Mouse (Mus musculus) heart, adult 2 months (tissue): ENCODE measurements around the gene Ces2f. TPM values are rescaled to one million over a fixed set of nuclear protein-coding genes. Genes with fewer than 3 reads are reported as not detected.
"Not testable (repeated sequence)": the region's sequence is repeated elsewhere in the genome, so short reads cannot be mapped to it uniquely, and the experiment has no call there.

Experiments used
- DNase-seq, 2 experiments: peaks; one replicate each; pipeline ENCODE4 v3.0.0; 2021
- H3K27ac ChIP-seq: fragments of 200-600 bp; 2 replicates; pipeline ENCODE4 v1.8.1; 2022
- H3K27me3 ChIP-seq: fragments of 200-500 bp; 2 replicates; pipeline ENCODE4 v1.6.1; 2012; ENCODE audit warnings: mild to moderate bottlenecking, low read length, inconsistent platforms, mixed read lengths; ENCODE audit not compliant: control insufficient read depth, insufficient read depth
- H3K36me3 ChIP-seq: fragments of 200-500 bp; 2 replicates; pipeline ENCODE4 v1.6.1; 2012; ENCODE audit warnings: low read length, inconsistent platforms; ENCODE audit not compliant: control insufficient read depth, insufficient read depth
- H3K4me1 ChIP-seq: fragments of 200-500 bp; 2 replicates; pipeline ENCODE4 v1.6.1; 2011; ENCODE audit warnings: low read length; ENCODE audit not compliant: control insufficient read depth, insufficient read depth
- H3K4me3 ChIP-seq: fragments of 200-600 bp; 2 replicates; pipeline ENCODE4 v1.8.1; 2022
- H3K79me2 ChIP-seq: fragments of 200-500 bp; replicated peaks from 2 replicates; pipeline ENCODE4 v1.6.1; 2012; ENCODE audit warnings: mild to moderate bottlenecking, inconsistent platforms, low read length, moderate library complexity, mixed read lengths; ENCODE audit not compliant: control insufficient read depth, insufficient read depth
- H3K9ac ChIP-seq: fragments of 200-500 bp; 2 replicates; pipeline ENCODE4 v1.6.1; 2012; ENCODE audit warnings: low read depth, mild to moderate bottlenecking, control low read depth, inconsistent platforms, low read length, mixed read lengths
- CTCF ChIP-seq: fragments of 200-600 bp; IDR thresholded peaks from 2 replicates; pipeline ENCODE4 v1.8.1; 2022; ENCODE audit warnings: antibody characterized with exemption, mild to moderate bottlenecking, moderate library complexity
- EP300 ChIP-seq: fragments of 200-500 bp; IDR thresholded peaks from 2 replicates; pipeline ENCODE4 v1.6.1; 2011; ENCODE audit warnings: low read depth, low read length, control low read depth; ENCODE audit not compliant: insufficient read depth
- POLR2A ChIP-seq: fragments of 200-500 bp; IDR thresholded peaks from 2 replicates; pipeline ENCODE4 v1.6.1; 2011; ENCODE audit warnings: mild to moderate bottlenecking, low read depth, low read length, control low read depth; ENCODE audit not compliant: insufficient read depth
- WGBS: fragments of 180-500 bp; shearing (Covaris S2); methylation state at CpG from one replicate; pipeline ENCODE4 v1.1.7; 2018; 5-methylcytosine and 5-hydroxymethylcytosine counted together
- intact Hi-C: fragments of 180-260 bp; cut with DNase I; formaldehyde crosslinking; loops from one replicate; pipeline ENCODE4 v1.15.1; 2025
- long read RNA-seq: library from polyadenylated mRNA; stranded (forward); transcript quantifications from one replicate; pipeline ENCODE4 v2.0.0, GENCODE M21; 2021
- polyA plus RNA-seq: library from polyadenylated mRNA; depleted of rRNA; stranded (reverse); fragments of >200 nt; gene quantifications from 2 replicates; pipeline ENCODE4 v1.2.3, GENCODE M21; 2012; rRNA removed
- total RNA-seq, 2 experiments: library from RNA; stranded (reverse); gene quantifications; 2 replicates each; pipeline ENCODE4 v1.2.3; 2021

The Ces2f gene
- total RNA-seq (not detected), polyA plus RNA-seq (0.04 TPM in 1 of 2 replicates, not detected in the other)
- long read RNA-seq, result 0 reads

DNA sequence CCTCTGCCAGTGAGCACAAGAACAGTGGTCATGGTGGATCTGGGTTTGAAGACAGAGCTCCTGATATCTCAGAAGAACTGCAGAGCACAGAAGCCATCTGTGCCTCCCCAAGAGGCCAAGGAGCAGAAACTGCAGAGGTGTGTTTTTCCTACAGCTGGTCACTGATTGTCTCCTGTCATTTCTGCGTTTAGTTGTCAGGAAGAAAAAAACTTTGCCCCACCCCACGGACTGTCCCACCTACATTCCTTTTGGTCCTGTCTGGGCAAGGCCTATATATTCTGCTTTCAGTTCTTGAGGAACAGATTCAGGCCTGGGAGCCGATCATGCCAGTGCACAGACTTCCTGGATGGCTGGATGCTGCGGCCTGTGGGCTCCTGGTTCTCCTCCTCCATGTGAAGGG is at the start of gene Ces2f:
Gene Ces2f (plus strand): TSS at position 301 of the 400 bp plus-strand sequence.
- no peak within 1 kb of the TSS for H3K27ac ChIP-seq
- TF ChIP-seq CTCF (no peak), EP300 (no peak), POLR2A (no peak)
- H3K4me1 ChIP-seq, result no peaks in the 10 kb centered on the region
- H3K27me3 ChIP-seq, result no peaks in the 10 kb centered on the region
- DNase-seq, result no peak
- H3K9ac ChIP-seq, result no peak within 1 kb of the TSS
- intact Hi-C loops, result no loop called here
- H3K36me3 ChIP-seq, result no peaks in the 10 kb centered on the region
- H3K4me3 ChIP-seq, result no peak within 1 kb of the TSS
- no peaks in the 10 kb centered on the region for H3K79me2 ChIP-seq
- WGBS, result 75% methylated on average over 4 of the region's 4 CpGs

GRCm38 (mm10) chr8:104901746-104902145 is 45.4 kb upstream of the Ces2f start:
- no peak for DNase-seq
- Histone ChIP-seq H3K36me3 (no peaks in the 10 kb centered on the region), H3K9ac (no peak overlapping the region), H3K4me3 (no peak overlapping the region), H3K79me2 (no peaks in the 10 kb centered on the region), H3K27ac (no peak overlapping the region), H3K27me3 (no peaks in the 10 kb centered on the region), H3K4me1 (no peaks in the 10 kb centered on the region)
- no peak for TF ChIP-seq POLR2A
- TF ChIP-seq EP300, result no peak
- TF ChIP-seq CTCF, result peak; percentile 30
- 68% methylated on average over 2 of the region's 2 CpGs for WGBS
- intact Hi-C loops, result loop anchor here (5.0 kb wide), 1 partner anchor 244 kb away; no protein-coding TSS in a partner anchor

DNA sequence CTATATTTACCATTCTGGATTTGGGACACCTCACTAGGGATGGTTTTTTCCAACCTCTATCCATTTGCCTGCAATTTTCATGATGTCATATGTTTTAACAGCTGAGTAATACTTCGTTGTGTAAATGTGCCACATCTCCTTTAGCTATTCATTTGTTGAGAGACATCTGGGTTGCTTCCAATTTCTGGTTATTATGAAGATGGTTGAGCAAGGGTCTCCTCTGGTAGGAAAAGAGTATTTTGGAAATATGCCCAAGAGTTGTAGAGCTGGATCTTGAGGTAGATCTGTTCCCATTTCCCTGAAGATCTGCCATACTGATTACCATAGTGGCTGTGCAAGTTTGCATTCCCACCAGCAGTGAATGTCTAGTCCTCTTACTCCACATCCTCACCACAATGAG is 40.0 kb upstream of the Ces2f start:
- intact Hi-C loops, result no loop called here
- TF ChIP-seq POLR2A (no peak), CTCF (no peak), EP300 (no peak)
- Histone ChIP-seq H3K27ac (no peak overlapping the region), H3K4me3 (no peak overlapping the region), H3K36me3 (no peaks in the 10 kb centered on the region), H3K9ac (no peak overlapping the region), H3K79me2 (no peaks in the 10 kb centered on the region), H3K4me1 (no peaks in the 10 kb centered on the region), H3K27me3 (no peaks in the 10 kb centered on the region)
- no peak for DNase-seq
- WGBS, result 36% methylated on average over 1 of the region's 1 CpGs

GRCm38 (mm10) chr8:104909021-104909420 is 38.1 kb upstream of the Ces2f start:
- DNase-seq, result peak; percentile 74 to 81
- intact Hi-C loops, H3K27ac ChIP-seq, H3K79me2 ChIP-seq, H3K36me3 ChIP-seq, H3K27me3 ChIP-seq, H3K4me1 ChIP-seq, H3K4me3 ChIP-seq, H3K9ac ChIP-seq: not testable (repeated sequence)
- 44% methylated on average over 1 of the region's 1 CpGs for WGBS

- H3K36me3 ChIP-seq, H3K4me1 ChIP-seq, DNase-seq, H3K9ac ChIP-seq, H3K79me2 ChIP-seq, H3K27me3 ChIP-seq, intact Hi-C loops, H3K27ac ChIP-seq, H3K4me3 ChIP-seq: not testable (repeated sequence)
- 93% methylated on average over 10 of the region's 10 CpGs for WGBS
Measured at GRCm38 (mm10) chr8:104909651-104910050, 37.5 kb upstream of the Ces2f start.

DNA sequence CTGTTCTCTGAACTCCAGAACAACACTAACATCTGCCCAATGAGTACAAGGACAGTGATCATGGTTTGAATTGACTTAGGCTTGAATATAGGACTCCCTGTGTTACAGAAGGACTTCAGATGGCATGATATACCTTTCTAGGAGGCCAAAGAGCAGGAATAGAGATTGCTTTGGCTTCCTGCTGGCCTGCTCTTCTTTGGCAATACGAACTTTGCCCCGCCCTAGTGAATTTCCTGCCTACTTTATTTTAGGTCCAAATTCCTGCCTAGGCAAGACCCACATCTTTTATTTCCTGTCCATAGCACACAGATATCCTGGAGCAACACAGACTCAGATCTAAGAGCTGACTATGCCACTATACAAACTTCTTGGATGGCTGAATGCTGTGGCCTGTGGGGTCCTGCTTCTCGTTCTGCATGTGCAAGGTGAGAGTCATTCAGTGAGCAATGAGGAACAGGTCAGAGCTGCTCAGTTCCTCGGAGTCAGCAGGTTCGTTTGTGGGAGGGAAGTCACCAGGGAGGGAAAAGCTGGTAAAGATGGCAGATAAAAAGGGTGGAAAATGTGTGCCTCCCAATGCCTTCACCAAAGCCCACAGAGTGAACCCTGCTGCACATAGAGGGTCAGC is 21.1 kb upstream of the Ces2f start, which contains the start of gene Ces2e:
Gene Ces2e (plus strand): TSS at position 289 of the 625 bp plus-strand sequence.
- intact Hi-C loops, result no loop called here
- Histone ChIP-seq H3K4me1 (peaks cover 2% of the 10 kb centered on the region; the same call in 1 of the 2 replicates), H3K9ac (no peak within 1 kb of the TSS), H3K4me3 (no peak within 1 kb of the TSS), H3K27me3 (no peaks in the 10 kb centered on the region), H3K27ac (peak within 1 kb of the TSS; percentile 37), H3K79me2 (no peaks in the 10 kb centered on the region), H3K36me3 (no peaks in the 10 kb centered on the region)
- TF ChIP-seq POLR2A (no peak), EP300 (no peak), CTCF (no peak)
- peak in 1 of 2 experiments; percentile 10 for DNase-seq
- 46% methylated on average over 5 of the region's 5 CpGs for WGBS
